Mouse (Mus musculus): ENCODE measurements around the gene Acnat2. TPM values are rescaled to one million over a fixed set of nuclear protein-coding genes. Genes with fewer than 3 reads are reported as not detected.
"Not testable (repeated sequence)": the region's sequence is repeated elsewhere in the genome, so short reads cannot be mapped to it uniquely, and the experiment has no call there.

Acnat2 gene
- polyA plus RNA-seq, 1 experiment from 2014 or later: 1.2 TPM

- H3K27me3 ChIP-seq; H3K4me3 ChIP-seq (replicated peaks); H3K9ac ChIP-seq; H3K9me3 ChIP-seq (replicated peaks); H3K36me3 ChIP-seq; H3K27ac ChIP-seq; H3K4me2 ChIP-seq; H3K4me1 ChIP-seq; ATAC-seq (replicated peaks; ENCODE audit: low FRiP score): not testable (repeated sequence)
- WGBS: 71% methylated on average over 1 of the region's 1 CpGs
Measured at GRCm38 (mm10) chr4:49348001-49348400, 60.0 kb downstream of the Acnat2 start.

DNA sequence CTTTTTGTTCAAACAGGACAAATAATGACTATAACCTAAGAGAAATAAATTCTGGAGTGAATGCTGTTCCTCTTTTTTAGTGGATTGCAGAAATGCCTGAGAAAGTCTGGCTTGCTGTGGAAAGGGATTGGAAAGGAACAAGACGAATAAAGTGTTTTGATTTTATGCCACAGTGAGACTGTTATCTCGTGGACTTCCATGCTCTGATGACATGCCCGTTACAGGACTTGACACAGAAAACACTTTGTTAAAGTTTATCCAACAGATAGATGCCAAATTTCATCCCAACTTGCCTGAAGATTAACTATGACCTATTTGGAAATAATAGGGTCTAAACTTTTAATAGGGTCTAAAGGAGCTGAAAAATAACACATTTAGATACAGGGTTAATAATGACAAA, 67.9 kb downstream of the Acnat2 start:
- ATAC-seq (replicated peaks; ENCODE audit: low FRiP score): not testable (repeated sequence)

DNA sequence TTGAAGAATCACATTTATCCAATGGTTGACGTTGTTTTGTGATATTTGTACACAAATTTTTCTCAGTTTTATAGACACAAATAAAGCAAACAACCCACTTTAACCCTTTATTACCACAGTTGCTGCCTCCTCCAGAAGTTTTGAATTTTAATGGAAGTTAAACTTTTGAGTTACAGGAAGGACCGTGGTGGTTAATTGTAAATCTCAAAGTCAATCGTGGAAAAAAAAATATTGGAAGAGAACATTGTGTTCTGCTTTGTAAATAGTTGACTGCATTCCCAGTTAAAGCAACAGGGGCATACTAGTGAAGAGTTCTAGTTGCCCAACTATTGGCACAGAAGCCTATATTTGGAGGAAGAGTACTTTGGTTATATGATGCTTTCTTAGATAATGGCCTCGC, 70.0 kb downstream of the Acnat2 start:
- H3K4me3 ChIP-seq (replicated peaks); H3K4me1 ChIP-seq; H3K27ac ChIP-seq; ATAC-seq (replicated peaks; ENCODE audit: low FRiP score); H3K27me3 ChIP-seq; H3K36me3 ChIP-seq; H3K4me2 ChIP-seq; H3K9ac ChIP-seq; H3K9me3 ChIP-seq (replicated peaks): not testable (repeated sequence)
- WGBS: 71% methylated on average over 3 of the region's 4 CpGs

More for the DNA sequence above, 67.9 kb downstream of the Acnat2 start:
- not testable (repeated sequence) for H3K27ac ChIP-seq; H3K9ac ChIP-seq; H3K4me1 ChIP-seq; H3K9me3 ChIP-seq (replicated peaks); H3K36me3 ChIP-seq; H3K4me2 ChIP-seq; H3K27me3 ChIP-seq; H3K4me3 ChIP-seq (replicated peaks)
- 74% methylated on average over 3 of the region's 3 CpGs for WGBS

Other genes starting within 250 kb of the Acnat2 start
- 0.27 and 0.94 TPM in 2 replicates for gene Acnat1, start 65.8 kb upstream of the Acnat2 start, polyA plus RNA-seq (2015; fragmentation: Nextera tagmentation; extraction: Ambion mirVana)
- gene Baat, start 98.4 kb upstream of the Acnat2 start, polyA plus RNA-seq (2015; fragmentation: Nextera tagmentation; extraction: Ambion mirVana): 0.16 TPM in 1 of 2 replicates, not detected in the other
- 84.8 and 93.1 TPM in 2 replicates for gene Mrpl50, start 112.9 kb upstream of the Acnat2 start, polyA plus RNA-seq (2015; fragmentation: Nextera tagmentation; extraction: Ambion mirVana)
- gene Zfp189, start 113.0 kb upstream of the Acnat2 start, polyA plus RNA-seq (2015; fragmentation: Nextera tagmentation; extraction: Ambion mirVana): 10.3 and 10.5 TPM in 2 replicates
- gene Aldob, start 141.4 kb upstream of the Acnat2 start, polyA plus RNA-seq (2015; fragmentation: Nextera tagmentation; extraction: Ambion mirVana): 235 and 237 TPM in 2 replicates
- 19.6 and 21.9 TPM in 2 replicates for gene Tmem246, start 189.7 kb upstream of the Acnat2 start, polyA plus RNA-seq (2015; fragmentation: Nextera tagmentation; extraction: Ambion mirVana)
- 44.2 and 45.1 TPM in 2 replicates for gene Rnf20, start 223.9 kb upstream of the Acnat2 start, polyA plus RNA-seq (2015; fragmentation: Nextera tagmentation; extraction: Ambion mirVana)